Mouse (Mus musculus): ENCODE results near the gene Asap3.

Asap3 gene

GRCm38 (mm10) chr4:136291692-136292091 is 85.5 kb downstream of the Asap3 start:
- DNase-seq (ENCODE audit: low read depth, low spot score), result no peak
